ENCODE assay signal across 11 mouse cellular contexts in the genomic region with DNA sequence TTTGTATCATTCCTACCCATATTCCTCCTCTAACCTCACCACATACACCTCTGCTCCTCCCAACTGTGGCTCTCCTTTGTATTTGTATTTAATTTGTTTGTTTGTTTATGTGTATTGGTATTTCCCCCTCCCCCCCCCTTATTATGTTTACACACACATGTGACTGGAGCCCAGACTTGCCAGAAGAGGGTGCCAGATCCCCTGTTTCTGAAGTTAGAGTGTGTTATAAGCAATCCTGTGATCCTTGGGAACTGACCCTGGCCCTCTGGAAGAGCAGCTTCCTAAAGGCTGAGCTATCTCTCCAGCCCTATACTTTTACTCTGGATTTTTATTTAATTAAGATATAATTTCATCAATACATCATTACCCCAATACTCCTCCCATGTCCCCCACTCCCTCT. TPM values are rescaled to one million over a fixed set of nuclear protein-coding genes. Genes with fewer than 3 reads are reported as not detected.
DNase-seq lines count a peak whose midpoint lies in the region; ATAC-seq and TF ChIP-seq lines count a peak whose summit lies in the region.
"Had no signal": no experiment of that assay in that cellular context is flagged by ENCODE, and none has a peak within 500 bp of the region (broad histone marks: within the 10 kb centered on the region; RNA-seq: fewer than 3 reads in every experiment).

No protein-coding gene starts in this region.

- no peak for ATAC-seq in heart, embryonic 12.5 days (ENCODE audit: insufficient number of reproducible peaks, low FRiP score)
- no peak for ATAC-seq in midbrain, postnatal 0 days (ENCODE audit: low FRiP score)
- no peak for ATAC-seq in midbrain, embryonic 13.5 days
- ATAC-seq in forebrain, postnatal 0 days, result no peak

- no peaks in the 10 kb centered on the region for H3K36me3 ChIP-seq in heart, embryonic 12.5 days
- H3K36me3 ChIP-seq in midbrain, postnatal 0 days (ENCODE audit: insufficient read depth, low read length), result no peaks in the 10 kb centered on the region
- H3K36me3 ChIP-seq in midbrain, embryonic 13.5 days, result no peaks in the 10 kb centered on the region
- H3K36me3 ChIP-seq in forebrain, postnatal 0 days (ENCODE audit: insufficient read depth), result no peaks in the 10 kb centered on the region
- H3K36me3 ChIP-seq: forebrain, embryonic 12.5 days had no signal

- no peaks in the 10 kb centered on the region for H3K4me1 ChIP-seq in heart, embryonic 12.5 days (replicated peaks)
- H3K4me1 ChIP-seq in midbrain, postnatal 0 days (ENCODE audit: insufficient read depth, low read length), result no peaks in the 10 kb centered on the region
- H3K4me1 ChIP-seq in midbrain, embryonic 13.5 days (replicated peaks), result no peaks in the 10 kb centered on the region
- H3K4me1 ChIP-seq in forebrain, postnatal 0 days (ENCODE audit: insufficient read depth), result no peaks in the 10 kb centered on the region
- H3K4me1 ChIP-seq: forebrain, embryonic 12.5 days had no signal

- H3K4me2 ChIP-seq in heart, embryonic 12.5 days, result no peak overlapping the region
- H3K4me2 ChIP-seq in midbrain, postnatal 0 days (ENCODE audit: low read depth, low read length, poor library complexity, severe bottlenecking), result no peak overlapping the region
- no peak overlapping the region for H3K4me2 ChIP-seq in midbrain, embryonic 13.5 days (replicated peaks)
- no peak overlapping the region for H3K4me2 ChIP-seq in forebrain, postnatal 0 days (ENCODE audit: low read depth)
- H3K4me2 ChIP-seq: forebrain, embryonic 12.5 days had no signal

- no peaks in the 10 kb centered on the region for H3K27me3 ChIP-seq in heart, embryonic 12.5 days (replicated peaks)
- no peaks in the 10 kb centered on the region for H3K27me3 ChIP-seq in midbrain, postnatal 0 days (ENCODE audit: insufficient read depth, low read length)
- H3K27me3 ChIP-seq in midbrain, embryonic 13.5 days, result no peaks in the 10 kb centered on the region
- no peaks in the 10 kb centered on the region for H3K27me3 ChIP-seq in forebrain, postnatal 0 days (ENCODE audit: insufficient read depth, low read length)
- H3K27me3 ChIP-seq: forebrain, embryonic 12.5 days had no signal

- TF ChIP-seq CTCF in midbrain, postnatal 0 days (IDR thresholded peaks at IDR 0.05), result peak; percentile 29
- TF ChIP-seq CTCF in forebrain, postnatal 0 days (IDR thresholded peaks at IDR 0.05; ENCODE audit: low read depth), result no peak

- no peaks in the 10 kb centered on the region for H3K9me3 ChIP-seq in heart, embryonic 12.5 days (replicated peaks)
- H3K9me3 ChIP-seq in midbrain, postnatal 0 days (ENCODE audit: low read length), result no peaks in the 10 kb centered on the region
- H3K9me3 ChIP-seq in midbrain, embryonic 13.5 days, result no peaks in the 10 kb centered on the region
- H3K9me3 ChIP-seq in forebrain, postnatal 0 days (ENCODE audit: low read length), result no peaks in the 10 kb centered on the region
- H3K9me3 ChIP-seq: forebrain, embryonic 12.5 days had no signal

- DNase-seq in heart, postnatal 14 days, result peak; percentile 23 to 26
- no peak for DNase-seq in midbrain, postnatal 0 days (ENCODE audit: low spot score)
- peak; percentile 27 for DNase-seq in MN1 (ENCODE audit: low spot score)
- DNase-seq in lung, postnatal 25 days (ENCODE audit: low spot score), result peak; percentile 8
- DNase-seq in forebrain, postnatal 0 days, result no peak
- DNase-seq in layer of hippocampus, adult 18-20 months (ENCODE audit: low spot score in 2 of 2), result no peak
- DNase-seq: right cerebral cortex, postnatal 14 days had no signal

- no peak overlapping the region for H3K9ac ChIP-seq in heart, embryonic 12.5 days
- no peak overlapping the region for H3K9ac ChIP-seq in midbrain, postnatal 0 days (replicated peaks; ENCODE audit: low read length, poor library complexity, severe bottlenecking)
- no peak overlapping the region for H3K9ac ChIP-seq in midbrain, embryonic 13.5 days (replicated peaks)
- no peak overlapping the region for H3K9ac ChIP-seq in forebrain, postnatal 0 days
- H3K9ac ChIP-seq: forebrain, embryonic 12.5 days; liver, embryonic 14.5 days had no signal

- H3K27ac ChIP-seq in heart, embryonic 12.5 days (ENCODE audit: poor library complexity, severe bottlenecking), result no peak overlapping the region
- H3K27ac ChIP-seq in midbrain, postnatal 0 days (ENCODE audit: low read depth, low read length), result no peak overlapping the region
- no peak overlapping the region for H3K27ac ChIP-seq in midbrain, embryonic 13.5 days
- no peak overlapping the region for H3K27ac ChIP-seq in forebrain, postnatal 0 days (ENCODE audit: low read depth, low read length)
- H3K27ac ChIP-seq: forebrain, embryonic 12.5 days; liver, embryonic 14.5 days had no signal

- intact Hi-C loops in heart, postnatal 14 days (cut with DNase I), result loop anchor here (5.0 kb wide), 1 partner anchor 34 kb away; no protein-coding TSS in a partner anchor

- no peak overlapping the region for H3K4me3 ChIP-seq in heart, embryonic 12.5 days
- H3K4me3 ChIP-seq in midbrain, postnatal 0 days (ENCODE audit: low read depth, low read length), result no peak overlapping the region
- no peak overlapping the region for H3K4me3 ChIP-seq in midbrain, embryonic 13.5 days (replicated peaks)
- no peak overlapping the region for H3K4me3 ChIP-seq in forebrain, postnatal 0 days (ENCODE audit: low read depth, low read length)
- H3K4me3 ChIP-seq: forebrain, embryonic 12.5 days had no signal

RNA-seq across cellular contexts. Expression of gene Fbxo8, which starts 32.0 kb away (rescaled TPM):
- total RNA-seq in heart, postnatal 14 days (2021), result 10 to 100 TPM; 41.8 to 46.6 TPM
- 40.7 and 42.0 TPM in 2 replicates for polyA plus RNA-seq in heart, embryonic 12.5 days (2016; fragmentation: Nextera tagmentation; extraction: Ambion mirVana)
- 18.2 and 20.7 TPM in 2 replicates for total RNA-seq in midbrain, postnatal 0 days (2014; rRNA removed)
- 36.2 and 39.6 TPM in 2 replicates for polyA plus RNA-seq in midbrain, postnatal 0 days (2015; fragmentation: Nextera tagmentation; extraction: Ambion mirVana)
- 40.0 and 41.5 TPM in 2 replicates for polyA plus RNA-seq in midbrain, embryonic 13.5 days (2015; fragmentation: Nextera tagmentation; extraction: Ambion mirVana)
- 25.5 and 32.5 TPM in 2 replicates for total RNA-seq in forebrain, postnatal 0 days (2014; rRNA removed)
- polyA plus RNA-seq in forebrain, postnatal 0 days (2015; fragmentation: Nextera tagmentation; extraction: Ambion mirVana), result 35.1 and 42.7 TPM in 2 replicates
- total RNA-seq in layer of hippocampus, adult 18-20 months (2021), result 10 to 100 TPM; 25.6 to 31.4 TPM

RNA-seq across cellular contexts. Expression of gene Cep44, which starts 32.0 kb away (rescaled TPM):
- total RNA-seq in heart, postnatal 14 days (2021), result 10 to 100 TPM; 12.0 to 14.8 TPM
- polyA plus RNA-seq in heart, embryonic 12.5 days (2016; fragmentation: Nextera tagmentation; extraction: Ambion mirVana), result 28.2 and 31.1 TPM in 2 replicates
- total RNA-seq in midbrain, postnatal 0 days (2014; rRNA removed), result 29.3 and 29.7 TPM in 2 replicates
- 19.0 and 21.1 TPM in 2 replicates for polyA plus RNA-seq in midbrain, postnatal 0 days (2015; fragmentation: Nextera tagmentation; extraction: Ambion mirVana)
- polyA plus RNA-seq in midbrain, embryonic 13.5 days (2015; fragmentation: Nextera tagmentation; extraction: Ambion mirVana), result 31.1 and 34.2 TPM in 2 replicates
- 33.8 and 38.9 TPM in 2 replicates for total RNA-seq in forebrain, postnatal 0 days (2014; rRNA removed)
- 19.9 and 20.0 TPM in 2 replicates for polyA plus RNA-seq in forebrain, postnatal 0 days (2015; fragmentation: Nextera tagmentation; extraction: Ambion mirVana)
- 10 to 100 TPM; 19.0 to 20.4 TPM for total RNA-seq in layer of hippocampus, adult 18-20 months (2021)

Comparison
In these comparisons a context has a peak if more than half of its experiments do, and no peak if none do; other contexts are left out.
1. DNase-seq: peak in heart, postnatal 14 days (2 of 2), MN1 (single experiment) and lung, postnatal 25 days (single experiment); none in midbrain, postnatal 0 days (single experiment), forebrain, postnatal 0 days (single experiment) and layer of hippocampus, adult 18-20 months (0 of 2).